Mouse (Mus musculus) lung, embryonic 16.5 days (tissue): ENCODE data around the gene Pitpnm1. TPM values are rescaled to one million over a fixed set of nuclear protein-coding genes. Genes with fewer than 3 reads are reported as not detected.

Source experiments
- ATAC-seq: fragments of 200-750 bp; cut with Nextera tagmentation; 2 replicates; pipeline ENCODE4 v1.8.0; 2017; ENCODE audit warnings: low read depth, mild to moderate bottlenecking, moderate library complexity
- H3K27ac ChIP-seq: fragments of 300-500 bp; sonication (generic); 2 replicates; pipeline ENCODE4 v1.5.1; 2014; ENCODE audit warnings: mild to moderate bottlenecking, control low read depth, low read length
- H3K27me3 ChIP-seq: fragments of 300-500 bp; sonication (generic); 2 replicates; pipeline ENCODE4 v1.6.1; 2014; ENCODE audit warnings: low read depth, low read length, mixed read lengths; ENCODE audit not compliant: control insufficient read depth, insufficient read depth
- H3K36me3 ChIP-seq: fragments of 300-500 bp; sonication (generic); 2 replicates; pipeline ENCODE4 v1.6.1; 2014; ENCODE audit warnings: low read length; ENCODE audit not compliant: control insufficient read depth, insufficient read depth
- H3K4me1 ChIP-seq: fragments of 300-500 bp; sonication (generic); replicated peaks from 2 replicates; pipeline ENCODE4 v1.6.1; 2014; ENCODE audit warnings: low read length, mixed read lengths; ENCODE audit not compliant: control insufficient read depth, insufficient read depth
- H3K4me2 ChIP-seq: fragments of 300-500 bp; sonication (generic); 2 replicates; pipeline ENCODE4 v1.6.1; 2014; ENCODE audit warnings: low read depth, low read length, control low read depth
- H3K4me3 ChIP-seq: fragments of 300-500 bp; sonication (generic); 2 replicates; pipeline ENCODE4 v1.5.1; 2014; ENCODE audit warnings: mild to moderate bottlenecking, low read length, control low read depth
- H3K9ac ChIP-seq: fragments of 300-500 bp; sonication (generic); 2 replicates; pipeline ENCODE4 v1.6.1; 2014; ENCODE audit warnings: low read length, control low read depth
- H3K9me3 ChIP-seq: fragments of 300-500 bp; sonication (generic); 2 replicates; pipeline ENCODE4 v1.6.1; 2016; ENCODE audit warnings: low read length; ENCODE audit not compliant: control insufficient read depth
- WGBS: fragments of 180-500 bp; shearing (Covaris S2); extraction: QIAGEN DNeasy Blood & Tissue Kit; methylation state at CpG from one replicate; pipeline ENCODE4 v1.1.7; 2014; 5-methylcytosine and 5-hydroxymethylcytosine counted together
- polyA plus RNA-seq: library from polyadenylated mRNA; unstranded; fragments of >200 nt; fragmentation: Nextera tagmentation; extraction: Ambion mirVana; gene quantifications from 2 replicates; pipeline ENCODE4 v1.2.1, GENCODE M21; 2015

Gene Pitpnm1
- polyA plus RNA-seq, 1 experiment from 2014 or later: 12.6 TPM

DNA sequence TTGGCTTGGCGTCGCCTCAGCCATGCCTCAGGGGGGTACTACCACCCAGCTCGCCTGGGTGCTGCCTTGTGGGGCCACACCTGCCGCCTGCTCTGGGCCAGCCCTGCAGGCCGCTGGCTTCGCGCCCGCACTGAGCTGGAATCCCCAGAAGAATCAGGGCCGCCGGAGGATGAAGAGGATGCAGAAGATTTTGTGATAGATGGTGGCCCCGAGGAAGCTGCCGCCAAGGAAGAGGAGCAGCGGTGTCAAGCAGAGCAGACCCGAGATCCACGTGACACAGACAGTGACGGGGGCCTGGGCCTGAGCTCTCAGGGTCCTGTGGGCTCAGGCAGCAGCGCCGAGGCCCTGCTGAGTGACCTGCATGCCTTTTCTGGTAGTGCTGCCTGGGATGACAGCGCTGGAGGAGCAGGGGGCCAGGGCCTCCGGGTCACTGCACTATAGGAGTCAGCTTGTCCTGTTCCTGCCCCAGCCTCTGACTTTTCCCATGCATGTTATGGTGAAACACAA is 56.3 kb downstream of the Pitpnm1 start:
- peaks cover 34% of the 10 kb centered on the region for H3K36me3 ChIP-seq
- no peaks in the 10 kb centered on the region for H3K27me3 ChIP-seq
- H3K4me3 ChIP-seq: no peak overlapping the region
- no peak overlapping the region for H3K9ac ChIP-seq
- no peak overlapping the region for H3K27ac ChIP-seq
- no peak overlapping the region for H3K4me2 ChIP-seq
- ATAC-seq: no peak; the same call in 1 of the 2 replicates
- WGBS: 76% methylated on average over 20 of the region's 20 CpGs
- no peaks in the 10 kb centered on the region for H3K9me3 ChIP-seq
- no peaks in the 10 kb centered on the region for H3K4me1 ChIP-seq

DNA sequence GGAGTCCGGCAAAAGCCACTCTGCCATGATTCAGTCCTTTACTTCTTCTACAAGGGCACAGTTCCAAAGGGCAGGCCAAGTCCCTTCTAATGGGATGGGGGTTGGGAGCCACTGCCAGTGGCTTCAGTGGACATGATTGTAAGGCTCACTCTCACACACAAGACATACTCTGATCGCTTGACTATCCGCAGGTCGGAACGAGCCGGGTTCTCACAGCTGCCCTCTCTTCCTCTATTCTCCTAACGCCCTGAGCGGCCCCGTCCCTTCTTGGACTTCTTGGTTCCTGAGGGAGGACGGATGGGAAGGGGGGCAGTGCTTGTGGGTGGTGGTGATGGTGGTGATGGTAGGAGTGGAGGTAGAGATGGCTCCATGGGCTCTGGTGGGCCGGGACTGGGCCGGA is 57.0 kb downstream of the Pitpnm1 start:
- Histone ChIP-seq H3K27ac (no peak overlapping the region), H3K36me3 (peaks cover 33% of the 10 kb centered on the region)
- 82% methylated on average over 12 of the region's 12 CpGs for WGBS

GRCm38 (mm10) chr19:4159049-4159448 is 59.3 kb downstream of the Pitpnm1 start:
- no peak for ATAC-seq
- H3K27me3 ChIP-seq: no peaks in the 10 kb centered on the region
- no peak overlapping the region for H3K9ac ChIP-seq
- H3K36me3 ChIP-seq: peaks cover 30% of the 10 kb centered on the region
- no peaks in the 10 kb centered on the region for H3K9me3 ChIP-seq
- no peak overlapping the region for H3K27ac ChIP-seq
- peaks cover 12% of the 10 kb centered on the region for H3K4me1 ChIP-seq
- no peak overlapping the region for H3K4me3 ChIP-seq
- WGBS: 93% methylated on average over 8 of the region's 8 CpGs
- no peak overlapping the region for H3K4me2 ChIP-seq

More for the DNA sequence above, 57.0 kb downstream of the Pitpnm1 start:
- Histone ChIP-seq H3K27me3 (no peaks in the 10 kb centered on the region), H3K4me2 (no peak overlapping the region), H3K9me3 (no peaks in the 10 kb centered on the region), H3K4me1 (no peaks in the 10 kb centered on the region), H3K4me3 (no peak overlapping the region), H3K9ac (no peak overlapping the region)
- no peak for ATAC-seq

- no peaks in the 10 kb centered on the region for H3K9me3 ChIP-seq
- H3K27ac ChIP-seq: peak within 1 kb of the TSS; percentile 69
- peak within 1 kb of the TSS; percentile 84 for H3K4me3 ChIP-seq
- peaks cover 18% of the 10 kb centered on the region for H3K36me3 ChIP-seq
- peaks cover 12% of the 10 kb centered on the region for H3K4me1 ChIP-seq
- peak within 1 kb of the TSS; percentile 89 for H3K9ac ChIP-seq
- ATAC-seq: peak; percentile 93
- peak within 1 kb of the TSS; percentile 99 for H3K4me2 ChIP-seq
- 5% methylated on average over 40 of the region's 42 CpGs for WGBS
- H3K27me3 ChIP-seq: no peaks in the 10 kb centered on the region
These were observed 63.1 kb downstream of the Pitpnm1 start, which contains the start of gene Rps6kb2 for GRCm38 (mm10) chr19:4162646-4163542. Gene Rps6kb2, minus strand, starts transcription at chr19:4163354.

GRCm38 (mm10) chr19:4163543-4163887 is 63.7 kb downstream of the Pitpnm1 start:
- H3K4me2 ChIP-seq: peak overlapping the region; percentile 99
- no peaks in the 10 kb centered on the region for H3K9me3 ChIP-seq
- peak overlapping the region; percentile 84 for H3K4me3 ChIP-seq
- peak; percentile 9; the same call in 1 of the 2 replicates for ATAC-seq
- peak overlapping the region; percentile 69 for H3K27ac ChIP-seq
- H3K27me3 ChIP-seq: no peaks in the 10 kb centered on the region
- 35% methylated on average over 4 of the region's 4 CpGs for WGBS
- H3K4me1 ChIP-seq: peaks cover 12% of the 10 kb centered on the region
- H3K9ac ChIP-seq: peak overlapping the region; percentile 89
- peaks cover 13% of the 10 kb centered on the region; the same call in 1 of the 2 replicates for H3K36me3 ChIP-seq

Other genes starting within 250 kb of the Pitpnm1 start
- gene Chka, start 248.2 kb upstream of the Pitpnm1 start, polyA plus RNA-seq: 56.8 and 60.0 TPM in 2 replicates
- 56.8 and 60.5 TPM in 2 replicates for gene Tcirg1, start 192.9 kb upstream of the Pitpnm1 start, polyA plus RNA-seq
- 285 and 290 TPM in 2 replicates for gene Ndufs8, start 187.2 kb upstream of the Pitpnm1 start, polyA plus RNA-seq
- gene Aldh3b1, start 170.2 kb upstream of the Pitpnm1 start, polyA plus RNA-seq: 5.4 and 5.9 TPM in 2 replicates
- gene Unc93b1, start 164.8 kb upstream of the Pitpnm1 start, polyA plus RNA-seq: 21.7 and 21.9 TPM in 2 replicates
- gene Aldh3b3, start 141.4 kb upstream of the Pitpnm1 start, polyA plus RNA-seq: 0.18 and 0.24 TPM in 2 replicates
- gene Aldh3b2, start 127.7 kb upstream of the Pitpnm1 start, polyA plus RNA-seq: 1.8 and 2.0 TPM in 2 replicates
- gene Acy3, start 113.4 kb upstream of the Pitpnm1 start, polyA plus RNA-seq: 11.9 and 13.3 TPM in 2 replicates
- 0.11 TPM in 1 of 2 replicates, not detected in the other for gene Tbx10, start 107.2 kb upstream of the Pitpnm1 start, polyA plus RNA-seq
- gene Nudt8, start 99.4 kb upstream of the Pitpnm1 start, polyA plus RNA-seq: 21.8 and 22.0 TPM in 2 replicates
- gene Gm49405, start 99.4 kb upstream of the Pitpnm1 start, polyA plus RNA-seq: 2.4 and 2.5 TPM in 2 replicates
- 3.8 and 3.9 TPM in 2 replicates for gene Doc2g, start 96.7 kb upstream of the Pitpnm1 start, polyA plus RNA-seq
- gene Ndufv1, start 87.2 kb upstream of the Pitpnm1 start, polyA plus RNA-seq: 177 and 184 TPM in 2 replicates
- gene Gstp1, start 62.0 kb upstream of the Pitpnm1 start, polyA plus RNA-seq: 432 and 433 TPM in 2 replicates
- gene Gstp2, start 54.0 kb upstream of the Pitpnm1 start, polyA plus RNA-seq: 3.5 and 5.0 TPM in 2 replicates
- 0.85 and 1.9 TPM in 2 replicates for gene Gstp3, start 40.4 kb upstream of the Pitpnm1 start, polyA plus RNA-seq
- gene Cabp2, start 18.4 kb upstream of the Pitpnm1 start, polyA plus RNA-seq: not detected in 2 replicates
- 111 and 128 TPM in 2 replicates for gene Cdk2ap2, start 2.8 kb upstream of the Pitpnm1 start, polyA plus RNA-seq
- 102 TPM in 2 replicates for gene Aip, start 25.9 kb downstream of the Pitpnm1 start, polyA plus RNA-seq
- not detected in 2 replicates for gene Gpr152, start 39.8 kb downstream of the Pitpnm1 start, polyA plus RNA-seq
- 0.16 TPM in 1 of 2 replicates, not detected in the other for gene Cabp4, start 44.0 kb downstream of the Pitpnm1 start, polyA plus RNA-seq
- gene Coro1b, start 48.6 kb downstream of the Pitpnm1 start, polyA plus RNA-seq: 174 and 184 TPM in 2 replicates
- 4.6 and 14.2 TPM in 2 replicates for gene Ptprcap, start 53.6 kb downstream of the Pitpnm1 start, polyA plus RNA-seq
- 51.6 and 52.7 TPM in 2 replicates for gene Rps6kb2, start 63.4 kb downstream of the Pitpnm1 start, polyA plus RNA-seq
- gene Carns1, start 75.5 kb downstream of the Pitpnm1 start, polyA plus RNA-seq: 2.5 and 3.2 TPM in 2 replicates
- gene Tbc1d10c, start 91.3 kb downstream of the Pitpnm1 start, polyA plus RNA-seq: 4.0 and 7.0 TPM in 2 replicates
- 911 and 931 TPM in 2 replicates for gene Ppp1ca, start 92.1 kb downstream of the Pitpnm1 start, polyA plus RNA-seq
- 30.5 and 33.6 TPM in 2 replicates for gene Rad9a, start 101.7 kb downstream of the Pitpnm1 start, polyA plus RNA-seq
- gene Clcf1, start 114.2 kb downstream of the Pitpnm1 start, polyA plus RNA-seq: 4.8 and 6.1 TPM in 2 replicates
- gene AC109138.7, start 114.4 kb downstream of the Pitpnm1 start, polyA plus RNA-seq: not detected in 2 replicates
- 32.6 and 38.0 TPM in 2 replicates for gene Pold4, start 131.9 kb downstream of the Pitpnm1 start, polyA plus RNA-seq
- 20.0 and 21.5 TPM in 2 replicates for gene Ssh3, start 169.2 kb downstream of the Pitpnm1 start, polyA plus RNA-seq
- gene Ankrd13d, start 183.1 kb downstream of the Pitpnm1 start, polyA plus RNA-seq: 3.5 and 5.2 TPM in 2 replicates
- 13.7 and 15.0 TPM in 2 replicates for gene Grk2, start 206.2 kb downstream of the Pitpnm1 start, polyA plus RNA-seq